Mouse (Mus musculus) heart, embryonic 13.5 days (tissue): ENCODE results near the gene 9130409I23Rik. TPM values are rescaled to one million over a fixed set of nuclear protein-coding genes. Genes with fewer than 3 reads are reported as not detected.
"Not testable (repeated sequence)": the region's sequence is repeated elsewhere in the genome, so short reads cannot be mapped to it uniquely, and the experiment has no call there.

Source experiments
- ATAC-seq: fragments of 200-750 bp; cut with Nextera tagmentation; 2 replicates; pipeline ENCODE4 v1.8.0; 2017; ENCODE audit warnings: moderate TSS enrichment; ENCODE audit not compliant: insufficient number of reproducible peaks, low FRiP score, low TSS enrichment; ENCODE audit errors: extremely low read depth
- H3K27ac ChIP-seq: fragments of 300-500 bp; sonication (generic); replicated peaks from 2 replicates; pipeline ENCODE4 v1.5.1; 2015; ENCODE audit warnings: moderate library complexity, mild to moderate bottlenecking, inconsistent platforms
- H3K27me3 ChIP-seq: fragments of 300-500 bp; sonication (generic); replicated peaks from 2 replicates; pipeline ENCODE4 v1.6.1; 2015; ENCODE audit warnings: mild to moderate bottlenecking, inconsistent platforms
- H3K36me3 ChIP-seq: fragments of 300-500 bp; sonication (generic); 2 replicates; pipeline ENCODE4 v1.6.1; 2015; ENCODE audit warnings: mild to moderate bottlenecking, inconsistent platforms
- H3K4me1 ChIP-seq: fragments of 300-500 bp; sonication (generic); 2 replicates; pipeline ENCODE4 v1.6.1; 2015; ENCODE audit warnings: inconsistent platforms
- H3K4me2 ChIP-seq: fragments of 300-500 bp; sonication (generic); 2 replicates; pipeline ENCODE4 v1.6.1; 2015; ENCODE audit warnings: inconsistent platforms, mild to moderate bottlenecking, moderate library complexity
- H3K4me3 ChIP-seq: fragments of 300-500 bp; sonication (generic); 2 replicates; pipeline ENCODE4 v1.5.1; 2015; ENCODE audit warnings: moderate library complexity, mild to moderate bottlenecking, inconsistent platforms
- H3K9ac ChIP-seq: fragments of 300-500 bp; sonication (generic); 2 replicates; pipeline ENCODE4 v1.6.1; 2015; ENCODE audit warnings: inconsistent platforms, mild to moderate bottlenecking, moderate library complexity
- H3K9me3 ChIP-seq: fragments of 300-500 bp; sonication (generic); 2 replicates; pipeline ENCODE4 v1.6.1; 2016; ENCODE audit warnings: inconsistent platforms
- WGBS: fragments of 180-500 bp; shearing (Covaris S2); methylation state at CpG from one replicate; pipeline ENCODE4 v1.1.7; 2015; ENCODE audit warnings: mixed read lengths; 5-methylcytosine and 5-hydroxymethylcytosine counted together
- polyA plus RNA-seq: library from polyadenylated mRNA; unstranded; fragments of >200 nt; fragmentation: Nextera tagmentation; extraction: Ambion mirVana; gene quantifications from 2 replicates; pipeline ENCODE4 v1.2.1, GENCODE M21; 2015

Gene 9130409I23Rik
- polyA plus RNA-seq, 1 experiment from 2014 or later: not detected

DNA sequence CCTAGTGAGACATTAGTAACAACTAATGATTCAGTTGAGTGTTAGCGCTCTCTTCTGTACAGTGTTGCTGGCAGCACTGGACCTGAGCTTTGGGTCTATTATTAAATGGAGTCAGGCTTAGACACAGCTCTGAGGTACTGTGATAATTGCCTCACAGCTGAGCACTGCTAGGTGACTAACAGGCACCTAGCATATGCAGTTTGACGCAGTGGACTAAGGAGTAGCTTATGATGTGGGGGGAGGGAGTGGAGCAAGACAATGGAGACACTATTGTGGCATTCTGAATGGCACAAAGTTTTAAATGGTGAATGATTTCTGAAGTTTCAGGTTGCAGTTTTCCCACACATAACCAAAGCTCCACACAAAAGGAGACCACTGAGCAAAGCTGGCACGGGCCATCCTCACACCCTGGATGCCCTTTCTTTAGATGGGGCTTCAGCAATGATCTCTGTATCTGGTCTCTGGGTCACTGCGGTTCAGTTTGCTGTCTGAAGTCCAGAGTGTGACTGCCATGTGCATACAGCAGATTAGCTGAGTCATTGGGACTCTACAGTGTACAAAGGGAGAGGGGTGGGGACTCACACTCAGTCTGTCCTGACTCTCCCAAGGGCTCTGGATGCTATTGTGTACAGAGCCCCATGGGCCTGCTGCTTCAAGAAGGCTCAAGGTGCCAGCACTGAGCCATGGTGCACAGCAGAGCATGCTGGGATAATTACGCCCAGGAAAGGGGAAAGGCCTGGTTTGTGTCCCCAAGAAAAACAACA is 15.8 kb upstream of the 9130409I23Rik start:
- H3K36me3 ChIP-seq, H3K27me3 ChIP-seq, H3K9me3 ChIP-seq, H3K4me3 ChIP-seq, H3K9ac ChIP-seq, ATAC-seq, H3K4me2 ChIP-seq, H3K27ac ChIP-seq, H3K4me1 ChIP-seq: not testable (repeated sequence)
- WGBS: 73% methylated on average over 5 of the region's 5 CpGs

DNA sequence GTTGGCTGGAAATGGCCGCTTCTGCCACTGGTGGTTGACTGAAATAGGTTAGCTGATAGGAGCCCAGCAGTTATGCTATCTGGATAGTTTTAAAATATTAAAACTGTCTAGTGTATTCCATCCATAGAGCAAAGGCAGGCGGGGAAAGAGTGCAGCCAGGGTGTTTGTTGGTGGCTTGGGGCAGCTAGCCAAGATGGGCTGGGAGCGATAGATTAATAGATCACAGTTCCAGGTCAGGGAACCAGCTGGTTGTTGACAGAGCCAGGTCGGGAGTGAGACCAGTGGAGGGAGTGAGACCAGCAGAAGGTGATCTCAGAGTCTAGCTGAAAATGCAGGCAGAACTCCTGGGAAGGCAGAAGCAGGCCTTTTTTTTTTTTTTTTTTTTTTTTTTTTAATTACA is 13.4 kb upstream of the 9130409I23Rik start:
- H3K4me1 ChIP-seq: no peaks in the 10 kb centered on the region
- no peaks in the 10 kb centered on the region for H3K9me3 ChIP-seq
- no peaks in the 10 kb centered on the region for H3K36me3 ChIP-seq
- H3K4me3 ChIP-seq: no peak overlapping the region
- 62% methylated on average over 4 of the region's 4 CpGs for WGBS
- ATAC-seq: no peak
- H3K27me3 ChIP-seq: peaks cover 14% of the 10 kb centered on the region; the same call in 1 of the 2 replicates
- H3K9ac ChIP-seq: no peak overlapping the region
- no peak overlapping the region for H3K4me2 ChIP-seq
- no peak overlapping the region for H3K27ac ChIP-seq

DNA sequence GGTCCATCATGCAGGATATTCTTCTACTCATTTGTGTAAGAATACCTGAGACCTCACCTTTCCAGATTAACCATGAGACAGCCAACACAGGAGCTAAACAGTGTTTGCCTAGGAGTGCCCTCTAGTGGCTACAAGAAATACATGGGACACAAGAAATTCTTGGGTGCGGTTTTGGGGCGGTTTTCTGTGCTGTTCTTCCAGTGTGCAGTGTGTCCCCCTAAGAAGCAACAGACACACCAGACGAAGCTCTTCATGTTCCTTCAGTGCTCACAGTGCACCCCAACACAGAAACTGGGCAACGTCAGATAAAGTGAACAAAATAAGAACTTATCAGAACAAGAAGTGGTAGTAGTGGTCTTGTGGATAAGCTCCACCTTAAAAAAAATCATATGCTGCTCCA is 11.4 kb upstream of the 9130409I23Rik start:
- no peak for ATAC-seq
- Histone ChIP-seq H3K9me3 (no peaks in the 10 kb centered on the region), H3K4me3 (no peak overlapping the region), H3K4me2 (peak overlapping the region; percentile 38; the same call in 1 of the 2 replicates), H3K27me3 (peaks cover 19% of the 10 kb centered on the region; the same call in 1 of the 2 replicates), H3K36me3 (no peaks in the 10 kb centered on the region), H3K4me1 (no peaks in the 10 kb centered on the region), H3K27ac (no peak overlapping the region), H3K9ac (no peak overlapping the region)
- 6% methylated on average over 4 of the region's 4 CpGs for WGBS

DNA sequence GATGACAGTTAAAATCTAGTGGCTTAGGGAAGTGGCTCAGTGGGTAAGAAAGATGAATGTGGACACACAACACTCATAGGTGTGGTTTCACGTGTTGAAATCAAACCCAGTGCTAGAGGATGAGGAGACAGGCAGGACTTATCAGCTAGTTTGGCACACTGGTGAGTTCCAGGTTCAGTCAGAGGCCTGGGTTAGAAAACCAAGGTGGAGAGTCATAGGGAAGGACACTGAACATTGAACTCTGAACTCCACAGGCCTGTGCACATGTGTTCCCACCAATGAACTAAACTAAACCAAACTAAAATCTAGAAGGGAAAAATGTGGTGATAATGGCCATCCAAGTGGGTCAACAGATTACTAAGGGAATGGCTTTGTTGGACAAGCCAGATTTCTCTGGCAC is 3.5 kb upstream of the 9130409I23Rik start:
- H3K36me3 ChIP-seq: no peaks in the 10 kb centered on the region
- no peak overlapping the region for H3K4me2 ChIP-seq
- ATAC-seq: no peak
- H3K9me3 ChIP-seq: no peaks in the 10 kb centered on the region
- peaks cover 12% of the 10 kb centered on the region; the same call in 1 of the 2 replicates for H3K27me3 ChIP-seq
- H3K27ac ChIP-seq: no peak overlapping the region
- no peaks in the 10 kb centered on the region for H3K4me1 ChIP-seq
- H3K9ac ChIP-seq: no peak overlapping the region
- H3K4me3 ChIP-seq: no peak overlapping the region
- WGBS: 48% methylated on average over 1 of the region's 1 CpGs

DNA sequence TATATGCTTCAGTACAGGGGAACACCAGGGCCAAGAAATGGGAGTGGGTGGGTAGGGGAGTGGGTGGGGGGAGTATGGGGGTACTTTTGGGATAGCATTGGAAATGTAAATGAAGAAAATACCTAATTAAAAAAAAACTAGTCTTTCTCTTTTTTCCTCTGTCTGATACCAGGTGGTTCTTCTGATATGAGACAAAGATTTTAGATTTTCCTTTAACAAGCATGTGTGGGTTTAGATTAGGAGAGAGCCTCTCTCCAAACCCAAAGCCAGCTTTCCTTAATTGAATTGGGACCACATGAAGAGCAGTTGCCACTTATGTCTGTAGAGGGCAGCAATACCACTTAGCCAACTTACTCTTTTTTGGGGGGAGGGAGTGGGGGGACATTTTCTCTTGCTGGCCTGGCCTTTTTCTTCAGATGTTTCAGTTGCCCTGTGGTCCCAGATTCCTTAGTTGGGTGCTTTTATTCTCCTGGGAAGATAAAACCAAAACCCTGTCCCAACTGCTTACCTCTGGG is 1.7 kb upstream of the 9130409I23Rik start:
- Histone ChIP-seq H3K9ac (no peak overlapping the region), H3K27me3 (peaks cover 9% of the 10 kb centered on the region; the same call in 1 of the 2 replicates), H3K4me1 (no peaks in the 10 kb centered on the region), H3K4me3 (no peak overlapping the region), H3K36me3 (no peaks in the 10 kb centered on the region), H3K9me3 (no peaks in the 10 kb centered on the region), H3K4me2 (no peak overlapping the region), H3K27ac (no peak overlapping the region)
- no peak for ATAC-seq

DNA sequence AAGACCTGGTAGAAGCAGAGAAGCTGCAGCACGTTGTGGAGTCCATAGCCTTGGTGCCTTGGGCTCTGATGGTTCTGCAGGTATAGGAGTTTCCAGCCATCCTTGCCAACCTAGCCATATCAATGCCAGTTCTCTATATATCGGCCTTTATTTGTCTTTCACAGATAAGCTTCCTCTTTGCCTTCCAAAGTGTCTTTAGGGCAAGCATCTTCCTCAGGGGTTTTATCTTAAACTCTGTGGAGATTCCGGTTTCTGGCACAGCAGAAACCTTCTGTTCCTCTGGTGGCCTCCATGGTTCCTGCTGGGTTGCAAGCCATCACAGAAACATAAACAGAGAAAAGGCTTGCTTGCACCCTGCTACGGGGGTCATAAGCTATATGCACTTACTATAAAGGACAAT is 1.9 kb downstream of the 9130409I23Rik start:
- no peak overlapping the region for H3K4me3 ChIP-seq
- ATAC-seq: no peak
- H3K9ac ChIP-seq: no peak overlapping the region
- WGBS: 54% methylated on average over 4 of the region's 4 CpGs
- no peak overlapping the region for H3K27ac ChIP-seq
- 0 out of 2 replicates have a peak, but pooled peaks cover 5% of the 10 kb centered on the region for H3K9me3 ChIP-seq
- no peak overlapping the region for H3K4me2 ChIP-seq
- no peaks in the 10 kb centered on the region for H3K4me1 ChIP-seq
- 0 out of 2 replicates have a peak, but pooled peaks cover 3% of the 10 kb centered on the region for H3K27me3 ChIP-seq
- no peaks in the 10 kb centered on the region for H3K36me3 ChIP-seq

DNA sequence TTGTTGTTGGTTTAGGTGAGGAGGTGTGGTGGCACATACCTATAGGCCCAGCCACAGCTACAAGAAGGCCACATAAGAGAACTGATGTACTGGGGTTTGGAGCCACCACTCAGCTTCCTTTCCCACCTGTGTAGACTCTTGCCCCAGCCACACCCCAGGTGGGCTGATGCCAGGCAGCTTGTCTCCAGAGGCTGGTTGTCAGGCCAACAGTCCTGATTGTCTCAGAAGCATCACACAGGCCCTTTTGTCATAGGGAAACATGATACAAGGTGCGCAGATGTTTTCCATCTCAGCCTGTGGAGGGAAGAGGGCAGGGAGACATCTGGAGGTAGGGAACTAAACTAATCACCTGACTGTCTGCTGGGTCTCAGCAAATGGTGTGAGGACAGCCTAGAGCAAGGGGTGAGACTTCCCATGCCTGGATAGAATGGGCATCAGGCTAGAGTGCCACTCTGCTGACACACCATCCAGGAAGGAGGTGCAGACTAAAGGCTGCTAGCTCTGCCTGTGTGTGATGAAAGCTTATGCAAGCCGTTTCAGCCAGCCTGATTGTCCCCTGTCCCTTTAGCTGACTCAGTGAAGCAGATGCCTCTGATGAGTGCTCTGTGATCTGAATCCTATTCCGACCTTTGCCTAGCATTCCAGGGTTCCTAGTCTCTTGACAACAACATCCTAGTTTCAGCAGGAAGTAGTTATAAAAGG is 10.9 kb downstream of the 9130409I23Rik start:
- no peaks in the 10 kb centered on the region for H3K27me3 ChIP-seq
- H3K4me3 ChIP-seq: no peak overlapping the region
- no peak for ATAC-seq
- H3K4me1 ChIP-seq: peaks cover 10% of the 10 kb centered on the region
- WGBS: 51% methylated on average over 3 of the region's 3 CpGs
- no peaks in the 10 kb centered on the region for H3K36me3 ChIP-seq
- H3K9me3 ChIP-seq: 0 out of 2 replicates have a peak, but pooled peaks cover 1% of the 10 kb centered on the region
- H3K27ac ChIP-seq: no peak overlapping the region
- no peak overlapping the region for H3K9ac ChIP-seq
- no peak overlapping the region for H3K4me2 ChIP-seq

DNA sequence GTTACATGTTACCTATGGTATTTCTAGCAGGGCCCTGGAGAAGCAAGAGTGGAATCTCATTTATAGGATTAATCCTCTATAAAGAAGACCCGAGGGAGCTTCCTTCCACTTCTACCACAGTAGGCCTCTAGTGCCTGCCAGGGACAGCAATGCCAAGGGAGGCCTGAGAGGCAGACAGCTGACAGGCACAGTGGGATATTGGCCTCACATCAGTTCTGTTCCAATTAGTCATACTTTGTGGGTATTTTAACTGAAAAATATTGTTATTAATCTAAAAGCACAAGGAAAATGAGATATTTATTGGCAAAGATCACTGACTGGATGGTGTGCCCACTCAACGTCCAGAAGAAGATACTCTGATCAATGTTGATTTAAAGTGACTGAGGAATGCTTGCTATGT is 13.0 kb downstream of the 9130409I23Rik start:
- no peak overlapping the region for H3K4me3 ChIP-seq
- H3K27ac ChIP-seq: no peak overlapping the region
- ATAC-seq: no peak
- no peaks in the 10 kb centered on the region for H3K27me3 ChIP-seq
- H3K9me3 ChIP-seq: no peaks in the 10 kb centered on the region
- 58% methylated on average over 2 of the region's 2 CpGs for WGBS
- H3K9ac ChIP-seq: no peak overlapping the region
- no peaks in the 10 kb centered on the region for H3K36me3 ChIP-seq
- peaks cover 10% of the 10 kb centered on the region for H3K4me1 ChIP-seq
- no peak overlapping the region for H3K4me2 ChIP-seq

DNA sequence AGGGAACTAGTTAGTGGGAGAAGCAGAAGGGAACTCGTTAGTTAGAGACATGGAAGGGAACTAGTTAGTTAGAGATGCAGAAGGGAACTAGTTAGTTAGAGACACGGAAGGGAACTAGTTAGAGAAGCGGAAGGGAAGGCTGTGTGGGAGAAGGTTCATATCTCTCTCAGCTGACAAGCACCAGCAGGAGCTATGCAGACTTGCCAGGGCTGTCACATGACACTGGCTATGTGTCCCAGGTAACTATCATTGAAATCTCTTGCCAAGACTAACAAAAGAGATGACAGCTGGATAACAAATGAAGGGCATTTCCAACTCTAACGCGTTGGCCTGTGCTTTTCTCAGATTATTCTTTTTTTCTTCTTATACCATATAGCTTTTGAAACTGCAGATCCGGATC is 13.6 kb downstream of the 9130409I23Rik start:
- no peak overlapping the region for H3K4me2 ChIP-seq
- 56% methylated on average over 6 of the region's 6 CpGs for WGBS

DNA sequence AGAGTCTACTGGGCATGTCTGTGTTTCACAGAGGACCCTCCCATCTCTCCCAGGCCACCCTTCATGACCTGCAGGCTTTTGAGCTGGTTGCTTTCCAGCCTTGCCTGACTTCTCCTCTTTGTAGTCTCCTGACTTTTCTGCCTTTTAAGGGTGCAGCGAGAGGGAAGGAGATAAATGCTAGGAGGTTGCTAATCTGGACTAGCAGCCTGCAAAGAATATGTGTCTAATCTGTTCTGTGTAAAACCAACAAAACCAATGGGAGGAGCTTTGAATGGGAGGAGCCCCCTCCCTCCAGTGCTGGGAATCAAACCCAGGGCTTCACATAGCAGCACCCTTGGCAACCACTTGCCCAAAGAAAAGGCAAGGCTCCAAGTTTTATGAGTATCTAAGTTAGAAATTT is 17.3 kb downstream of the 9130409I23Rik start:
- 56% methylated on average over 1 of the region's 1 CpGs for WGBS
- Histone ChIP-seq H3K4me3 (no peak overlapping the region), H3K4me2 (no peak overlapping the region), H3K9me3 (no peaks in the 10 kb centered on the region), H3K27ac (no peak overlapping the region), H3K27me3 (0 out of 2 replicates have a peak, but pooled peaks cover 4% of the 10 kb centered on the region), H3K9ac (no peak overlapping the region), H3K4me1 (peaks cover 9% of the 10 kb centered on the region), H3K36me3 (no peaks in the 10 kb centered on the region)
- no peak for ATAC-seq

More for the DNA sequence above, 13.6 kb downstream of the 9130409I23Rik start:
- H3K27ac ChIP-seq: no peak overlapping the region
- no peaks in the 10 kb centered on the region for H3K27me3 ChIP-seq
- peaks cover 10% of the 10 kb centered on the region for H3K4me1 ChIP-seq
- ATAC-seq: no peak
- H3K9ac ChIP-seq: no peak overlapping the region
- H3K9me3 ChIP-seq: no peaks in the 10 kb centered on the region
- no peak overlapping the region for H3K4me3 ChIP-seq
- H3K36me3 ChIP-seq: no peaks in the 10 kb centered on the region

DNA sequence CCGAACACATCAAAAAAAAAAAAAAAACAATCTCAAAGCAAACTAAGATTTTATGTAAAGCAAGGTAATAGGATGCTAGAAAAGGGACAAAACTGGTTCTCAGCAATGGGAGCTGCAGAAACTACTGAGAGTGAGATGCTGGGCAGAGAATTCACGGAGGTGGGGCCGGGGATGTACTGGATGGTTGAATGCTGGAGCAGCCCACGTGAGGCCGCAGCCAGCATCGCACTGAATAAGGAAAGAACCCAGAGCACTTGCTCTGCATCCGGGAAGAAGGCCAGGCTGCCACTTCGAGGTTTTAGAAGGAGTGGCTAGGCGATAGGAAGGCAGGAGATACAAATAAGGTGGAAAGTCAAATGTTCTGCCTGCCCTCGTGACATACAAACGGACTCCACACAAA is 18.6 kb downstream of the 9130409I23Rik start:
- H3K4me2 ChIP-seq: no peak overlapping the region
- no peaks in the 10 kb centered on the region for H3K36me3 ChIP-seq
- ATAC-seq: no peak
- H3K4me1 ChIP-seq: peaks cover under 1% of the 10 kb centered on the region; the same call in 1 of the 2 replicates
- WGBS: 55% methylated on average over 11 of the region's 11 CpGs
- H3K27ac ChIP-seq: no peak overlapping the region
- H3K4me3 ChIP-seq: no peak overlapping the region
- peaks cover 4% of the 10 kb centered on the region; the same call in 1 of the 2 replicates for H3K27me3 ChIP-seq
- no peaks in the 10 kb centered on the region for H3K9me3 ChIP-seq
- no peak overlapping the region for H3K9ac ChIP-seq
